Mouse (Mus musculus) retina, postnatal 1 day (tissue): Measurements from ENCODE around the gene Crtc3.

Experiments used
- DNase-seq: peaks from one replicate; pipeline ENCODE4 v3.0.0-alpha.2; 2012

Gene Crtc3

DNA sequence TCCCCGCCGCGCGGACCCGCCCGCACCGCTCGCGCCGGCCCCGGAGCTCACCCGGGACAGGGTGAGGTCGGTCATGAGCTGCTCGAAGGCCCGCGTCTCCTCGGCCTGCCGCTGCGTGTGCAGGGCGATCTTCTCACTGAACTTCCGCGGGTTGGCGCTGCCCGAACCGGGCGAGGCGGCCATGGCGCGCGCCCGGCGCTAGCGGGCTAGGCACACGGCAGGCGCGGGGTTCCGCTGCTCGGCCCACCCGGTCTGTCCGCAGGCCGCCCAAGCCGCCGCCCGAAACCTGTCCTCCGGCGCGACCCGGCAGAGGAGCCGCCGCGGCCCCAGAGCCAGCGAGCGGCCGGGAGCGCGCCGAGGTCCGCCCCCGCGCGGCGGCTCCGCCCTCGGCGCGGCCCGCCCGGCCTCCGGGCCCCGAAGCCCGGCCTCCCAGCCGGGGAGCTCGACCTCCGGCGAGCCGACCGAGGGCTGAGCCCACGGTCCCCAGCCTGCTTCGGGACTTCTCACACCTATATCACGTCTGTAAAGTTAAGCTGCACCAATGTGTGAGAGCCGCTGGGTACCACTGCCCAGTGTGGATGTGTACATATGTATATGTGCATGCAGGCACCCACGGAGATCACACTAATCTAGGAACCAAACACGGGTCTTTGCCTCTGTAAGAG, at the start of gene Crtc3:
Crtc3 (minus strand) TSS at position 322 of the 665 bp plus-strand sequence.
- DNase-seq = peak; percentile 81

DNA sequence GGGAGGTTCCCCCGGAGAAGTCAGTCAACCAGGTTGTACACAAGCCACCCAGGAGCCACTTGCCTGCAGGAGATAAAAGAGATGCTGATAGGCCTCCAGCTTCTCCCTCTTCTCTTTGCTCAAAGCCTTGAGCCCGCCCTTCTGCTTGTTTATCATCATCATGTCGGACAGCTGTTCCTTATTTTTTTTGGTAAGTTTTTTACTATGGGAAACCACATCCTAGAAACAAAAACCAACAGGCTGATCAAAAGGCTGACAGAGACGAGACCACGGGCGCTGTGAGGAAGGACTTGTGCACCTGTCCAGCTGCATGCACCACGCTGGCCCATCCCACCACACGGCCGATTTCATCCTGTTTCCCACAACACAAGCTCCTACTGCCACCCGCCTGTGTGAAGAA, 47.5 kb upstream of the Crtc3 start:
- no peak for DNase-seq

DNA sequence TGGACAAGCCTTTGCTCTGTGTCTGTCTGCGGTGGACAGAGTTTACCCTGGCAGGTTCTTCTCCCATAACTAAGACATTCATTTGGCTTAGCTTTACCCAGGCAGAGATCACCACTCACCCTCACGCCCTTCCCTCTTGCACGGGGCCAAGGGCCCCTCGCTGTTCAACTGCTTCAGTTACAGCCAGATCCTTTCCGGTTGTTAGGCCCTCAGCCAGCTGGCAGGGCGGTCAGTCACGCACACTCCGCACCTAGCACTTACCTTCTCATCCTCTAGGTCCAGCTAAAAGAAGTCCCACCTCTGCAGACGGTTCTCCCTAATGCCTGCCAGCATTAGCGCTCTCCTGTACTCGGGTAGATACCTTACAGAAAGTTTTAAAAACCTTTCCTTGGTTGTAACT, 44.3 kb upstream of the Crtc3 start:
- no peak for DNase-seq

DNA sequence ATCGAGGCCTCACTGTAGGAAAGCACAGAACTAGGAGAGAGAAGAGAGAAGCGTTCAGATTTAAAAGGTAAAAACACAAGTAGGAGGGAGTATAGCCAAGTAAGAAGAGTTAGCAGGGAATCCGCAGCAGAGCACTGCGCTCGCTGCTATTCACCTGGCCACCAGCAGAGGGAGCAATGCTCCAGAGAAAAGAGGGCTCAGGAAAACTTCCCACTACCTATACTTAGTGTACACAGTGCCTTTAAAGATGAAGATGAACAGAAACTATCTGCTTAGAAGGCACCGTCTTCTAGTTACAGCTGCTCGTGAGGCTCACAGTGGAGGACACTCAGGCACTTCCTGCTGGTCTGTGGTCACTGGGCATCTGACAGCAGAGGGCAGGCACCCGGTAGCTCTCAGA, 41.0 kb upstream of the Crtc3 start:
- peak; percentile 70 for DNase-seq

DNA sequence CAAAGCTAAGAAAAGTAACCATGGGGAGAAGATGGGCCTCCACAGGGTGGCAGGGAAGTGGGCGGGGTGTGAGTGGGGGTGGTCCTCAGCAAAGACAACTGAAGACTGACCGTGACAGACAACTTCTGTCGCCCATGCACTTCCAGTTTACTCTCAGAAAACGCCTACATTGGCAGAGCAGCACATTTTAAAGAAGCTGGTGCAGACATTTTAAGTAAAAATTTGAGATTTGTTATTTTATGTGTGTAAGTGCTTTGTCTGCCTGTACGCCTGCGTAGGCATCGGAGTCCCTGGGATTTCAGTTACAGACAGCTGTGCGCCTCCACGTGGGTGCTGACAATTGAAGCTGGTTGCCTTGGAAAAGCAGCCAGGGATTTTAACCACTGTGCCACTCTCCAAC, 32.4 kb upstream of the Crtc3 start:
- no peak for DNase-seq

DNA sequence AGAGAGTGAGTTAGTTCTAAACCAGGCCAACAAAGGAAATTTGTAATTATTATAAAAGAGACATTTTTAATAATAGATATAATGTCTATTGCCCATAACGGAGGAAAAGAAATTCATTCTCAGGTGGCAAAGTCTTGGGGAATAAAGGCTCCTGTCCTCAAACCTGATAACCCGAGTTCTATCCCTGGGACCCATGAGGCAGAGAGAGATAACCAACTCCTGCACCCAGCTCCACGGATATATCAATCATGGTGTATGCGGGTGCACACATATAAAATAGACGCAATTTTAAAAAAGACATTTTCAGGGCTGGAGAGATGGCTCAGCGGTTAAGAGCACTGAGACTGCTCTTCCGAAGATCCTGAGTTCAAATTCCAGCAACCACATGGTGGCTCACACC, 30.9 kb upstream of the Crtc3 start:
- no peak for DNase-seq

DNA sequence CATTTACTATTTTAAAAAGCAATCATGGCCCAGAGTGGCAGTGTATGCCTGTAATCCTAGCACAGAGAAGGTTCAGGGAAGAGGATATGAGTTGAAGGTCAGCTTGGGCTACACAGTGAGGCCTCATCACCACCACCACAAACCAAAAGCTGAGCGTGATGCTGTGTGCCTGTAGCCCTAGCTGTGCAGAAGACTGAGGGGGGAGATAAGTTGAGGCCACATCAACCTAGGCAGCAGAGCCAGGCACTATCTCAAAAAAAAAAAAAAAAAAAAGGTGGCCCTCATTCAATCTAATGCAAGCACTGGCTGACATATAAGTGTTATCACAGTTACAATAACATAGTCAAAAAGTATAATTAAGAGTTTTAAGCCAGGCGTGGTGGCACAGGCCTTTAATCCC, 30.4 kb upstream of the Crtc3 start:
- DNase-seq = no peak

DNA sequence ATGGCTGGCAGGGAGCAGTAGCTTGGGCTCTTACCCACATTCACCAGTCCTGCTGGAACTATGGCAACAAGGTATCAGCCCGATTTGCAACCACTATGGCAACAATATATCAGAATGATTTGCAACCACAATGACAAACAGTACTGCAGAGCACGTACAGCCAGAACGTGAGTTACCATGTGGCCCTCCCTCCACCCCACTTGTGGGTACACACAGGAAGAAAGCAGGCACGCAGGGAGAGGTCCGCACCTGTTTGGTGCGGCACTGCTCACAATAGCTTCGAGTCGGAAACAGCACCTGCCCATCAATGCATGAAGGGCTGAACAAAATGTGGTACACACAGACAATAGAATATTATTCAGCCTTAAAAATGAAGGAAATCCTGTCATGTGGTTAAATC, 29.8 kb upstream of the Crtc3 start:
- no peak for DNase-seq

DNA sequence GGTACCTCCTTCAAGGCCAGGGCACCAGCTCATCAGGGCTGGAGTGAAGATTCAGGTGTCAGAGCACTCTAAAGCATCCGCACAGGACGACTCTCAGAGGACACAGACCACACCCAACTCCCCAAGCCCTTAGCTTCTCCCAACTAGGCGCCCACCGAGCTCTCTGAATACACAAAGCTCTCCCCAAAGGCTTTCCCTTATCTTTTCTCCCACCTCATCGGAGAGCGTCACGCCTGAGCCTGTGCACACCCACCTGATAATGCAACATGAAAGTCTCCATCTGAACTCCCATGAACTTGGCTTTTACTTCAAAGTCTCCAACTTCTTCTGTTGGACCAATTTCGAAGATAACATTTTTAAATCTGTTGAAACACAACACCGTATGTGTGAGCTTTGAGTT, 28.1 kb upstream of the Crtc3 start:
- no peak for DNase-seq

DNA sequence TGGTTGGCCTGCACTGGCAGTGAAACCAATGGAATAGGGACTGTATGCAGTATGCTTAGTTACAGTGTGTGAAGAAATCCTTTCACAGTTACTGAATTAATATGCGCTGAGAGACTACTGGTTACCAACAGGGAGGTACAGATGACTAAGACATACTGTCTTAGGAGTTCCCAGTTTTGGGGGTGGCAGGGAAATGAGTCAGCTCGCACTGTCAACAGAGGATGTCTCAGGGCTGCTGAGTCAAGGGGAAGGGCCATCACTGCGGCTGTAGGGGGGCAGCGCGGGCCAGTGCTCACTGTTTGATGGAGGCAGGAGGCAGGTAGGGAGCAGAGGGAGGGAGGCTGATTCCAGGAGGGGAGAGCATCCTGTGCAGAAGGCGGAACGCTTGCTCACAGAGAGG, 26.6 kb upstream of the Crtc3 start:
- no peak for DNase-seq

DNA sequence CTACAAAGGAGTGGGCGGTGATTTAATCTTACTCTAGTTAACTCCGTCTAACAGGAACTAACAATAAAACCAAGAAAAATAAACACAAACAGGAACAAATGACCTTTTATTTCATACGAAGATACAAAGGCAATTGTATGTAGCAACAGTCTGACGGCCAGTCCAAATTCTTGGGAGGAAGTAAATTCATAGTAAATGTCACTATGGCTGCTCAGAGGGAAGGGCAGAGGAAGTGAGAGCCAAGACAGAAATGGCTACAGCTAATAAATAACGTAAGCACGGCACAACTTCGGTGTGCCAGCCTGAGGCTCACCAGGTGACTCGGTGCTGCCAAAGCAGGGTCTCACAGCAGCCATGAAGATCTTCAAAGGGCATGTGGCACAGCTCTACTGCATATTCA, 22.8 kb upstream of the Crtc3 start:
- no peak for DNase-seq

DNA sequence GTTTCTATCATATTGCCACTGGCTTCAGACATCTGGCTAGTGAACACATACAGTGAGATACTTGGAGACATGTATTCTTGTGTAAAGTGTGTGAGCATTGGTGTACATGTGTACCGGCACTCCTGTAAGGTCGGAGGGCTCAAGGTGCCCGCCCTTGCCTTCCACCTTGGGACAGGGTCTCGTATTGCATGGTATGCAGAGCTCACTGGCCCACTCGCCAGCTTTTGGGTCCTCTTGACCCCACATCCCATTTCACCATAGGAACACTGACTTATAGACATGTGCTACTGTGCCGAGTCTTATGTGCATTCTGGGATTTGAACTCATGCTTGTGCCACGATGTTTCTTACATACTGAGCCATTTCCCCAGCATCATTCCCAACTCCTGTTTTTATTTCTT, 21.7 kb upstream of the Crtc3 start:
- DNase-seq = no peak

DNA sequence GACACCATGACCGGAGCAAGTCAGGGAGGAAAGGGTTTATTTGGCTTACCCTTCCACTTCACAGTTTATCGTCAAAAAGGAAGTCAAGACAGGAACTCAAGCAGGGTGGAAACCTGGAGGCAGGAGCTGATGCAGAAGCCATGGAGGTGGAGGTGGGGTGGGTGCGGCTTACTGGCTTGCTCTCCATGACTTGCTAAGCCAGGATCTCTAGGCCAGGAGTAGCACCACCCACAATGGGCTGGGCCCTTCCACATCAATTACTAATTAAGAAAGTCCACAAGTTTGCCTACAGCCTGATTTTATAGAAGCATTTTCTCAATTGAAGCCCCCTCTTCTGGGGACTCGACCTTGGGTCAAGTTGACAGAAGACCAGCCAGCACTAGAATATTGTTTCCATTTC, 15.4 kb upstream of the Crtc3 start:
- DNase-seq = no peak

DNA sequence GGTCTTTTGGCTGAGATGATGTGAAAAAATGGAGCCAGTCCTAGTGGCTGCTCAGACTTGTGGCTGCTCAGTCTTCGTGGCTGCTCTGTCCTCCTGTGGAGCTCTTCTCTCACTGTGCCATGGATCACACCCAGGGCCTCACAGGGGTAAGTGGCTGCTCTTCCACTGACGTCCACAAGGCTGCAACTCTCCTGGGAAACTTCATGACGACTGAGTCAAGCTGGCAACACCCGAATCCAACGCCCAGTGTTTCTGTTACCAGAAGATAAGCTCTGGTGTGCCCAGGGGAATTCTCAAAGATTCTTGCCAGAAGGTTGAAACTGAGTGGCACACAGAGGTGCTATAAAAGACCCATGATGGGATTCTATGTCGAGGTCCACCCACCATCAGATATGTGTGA, 13.8 kb upstream of the Crtc3 start:
- no peak for DNase-seq

DNA sequence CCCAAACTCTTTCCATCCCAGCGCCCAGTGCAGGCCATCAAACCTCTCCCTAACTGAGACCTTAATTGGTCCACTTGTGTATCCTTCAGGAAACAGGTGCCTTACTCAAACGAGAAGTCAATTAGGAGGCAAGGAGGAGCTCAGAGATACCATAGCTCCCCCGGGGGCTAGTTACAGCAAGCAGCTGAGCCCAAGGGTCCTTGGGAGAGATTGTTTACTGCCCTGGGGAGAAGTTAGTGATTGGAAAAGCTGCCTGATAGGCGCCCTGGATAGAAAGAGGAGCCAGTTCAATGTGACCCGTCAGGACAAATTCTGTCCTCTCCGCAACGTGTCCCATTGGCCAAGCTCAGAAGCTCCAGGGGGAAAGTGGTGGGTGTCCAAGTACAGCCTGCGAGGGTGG, 11.0 kb upstream of the Crtc3 start:
- no peak for DNase-seq

DNA sequence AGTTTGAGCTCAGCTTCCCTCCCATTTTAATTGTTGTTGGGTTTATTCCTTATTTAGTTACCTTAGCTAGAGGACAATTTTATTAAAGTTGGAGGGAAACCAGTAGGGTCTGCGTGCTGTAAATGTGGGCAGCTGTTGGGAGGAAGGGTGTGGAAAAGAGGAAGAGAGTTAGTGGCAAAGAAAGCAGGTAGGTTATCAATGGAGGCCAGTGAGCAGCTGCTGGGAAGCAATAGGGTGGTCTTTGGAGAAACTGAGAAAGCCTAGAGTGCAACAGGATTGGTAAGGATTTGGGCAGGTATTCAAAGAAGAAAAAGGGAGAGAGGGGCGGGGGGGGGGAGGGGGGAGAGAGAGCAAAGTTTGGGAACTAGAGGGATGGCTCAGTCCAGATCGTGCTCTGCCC, 10.3 kb upstream of the Crtc3 start:
- no peak for DNase-seq

DNA sequence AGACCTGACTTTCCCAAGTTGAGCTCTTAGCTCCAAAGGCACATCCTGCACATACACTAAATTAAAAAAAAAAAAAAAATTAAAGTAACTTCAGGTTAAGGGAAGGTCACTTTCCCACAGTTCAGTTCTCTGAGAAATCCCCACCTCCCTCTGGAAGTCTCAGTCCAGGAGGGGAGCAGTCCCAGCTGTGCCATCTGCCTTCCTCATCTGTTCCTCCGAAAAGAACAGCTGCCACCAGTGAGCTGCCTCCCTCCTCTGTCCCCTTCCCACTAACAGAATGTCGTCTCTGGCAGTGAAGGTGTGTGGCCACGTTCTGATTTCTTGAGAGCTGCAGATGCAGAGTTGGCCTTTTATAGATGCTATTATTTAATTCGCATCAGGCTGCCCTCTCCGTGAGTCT, 9.2 kb upstream of the Crtc3 start:
- DNase-seq = no peak

DNA sequence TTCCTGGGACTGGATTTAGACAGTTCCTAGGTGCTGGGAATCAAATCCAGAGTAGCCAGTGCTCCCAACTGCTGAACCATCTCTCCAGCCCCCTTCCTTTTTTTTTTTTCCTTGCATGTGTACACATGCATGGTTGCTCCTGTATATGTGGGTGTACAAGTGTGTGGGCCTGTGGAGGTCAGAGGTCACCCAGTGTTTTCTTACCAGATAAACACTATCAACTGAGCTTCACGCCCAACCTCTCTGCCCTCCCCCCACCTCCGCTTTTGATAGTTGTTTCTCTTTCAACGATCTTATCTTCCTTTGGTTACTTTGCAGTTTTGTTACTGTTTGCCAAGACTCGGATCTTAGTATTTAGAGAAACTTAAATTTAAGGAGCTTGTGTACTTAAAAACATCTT, 8.2 kb upstream of the Crtc3 start:
- no peak for DNase-seq

DNA sequence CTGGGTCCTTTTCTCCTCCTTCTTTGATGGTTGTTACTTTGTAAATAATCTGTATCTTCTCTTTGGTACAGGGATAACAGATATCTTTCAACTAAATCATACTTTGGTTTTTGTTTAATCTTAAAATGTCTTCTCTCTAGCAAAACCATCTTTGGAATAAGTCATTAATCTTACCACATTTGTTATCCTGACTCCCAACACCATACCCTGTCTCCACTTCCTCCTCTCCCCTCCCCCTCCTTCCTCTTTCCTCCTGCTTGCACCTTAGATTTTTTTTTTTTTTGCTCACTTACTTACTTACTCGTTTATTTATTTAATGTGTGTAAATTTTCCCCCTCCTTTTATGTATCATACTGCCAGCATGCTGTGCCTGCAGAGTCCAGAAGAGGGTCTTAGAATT, 7.7 kb upstream of the Crtc3 start:
- DNase-seq = no peak

DNA sequence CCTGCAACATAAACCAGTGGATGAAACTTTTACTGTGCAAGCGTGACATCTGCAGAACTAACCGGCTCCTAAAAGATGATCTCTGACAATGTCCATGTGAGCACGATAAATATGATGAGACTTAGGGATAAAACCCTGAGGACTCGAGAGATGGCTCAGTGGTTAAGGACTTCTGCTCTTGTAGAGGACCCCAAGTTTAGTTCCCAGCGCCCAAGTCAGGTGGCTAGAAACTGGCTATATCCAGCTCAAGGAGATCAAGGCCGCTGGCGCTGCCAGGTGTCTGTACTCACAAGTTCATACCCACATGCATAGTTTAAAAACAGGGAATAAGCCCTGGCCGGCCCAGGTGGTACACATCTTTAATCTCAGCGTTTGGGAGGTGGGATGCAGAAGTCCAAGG, 3.8 kb upstream of the Crtc3 start:
- no peak for DNase-seq

DNA sequence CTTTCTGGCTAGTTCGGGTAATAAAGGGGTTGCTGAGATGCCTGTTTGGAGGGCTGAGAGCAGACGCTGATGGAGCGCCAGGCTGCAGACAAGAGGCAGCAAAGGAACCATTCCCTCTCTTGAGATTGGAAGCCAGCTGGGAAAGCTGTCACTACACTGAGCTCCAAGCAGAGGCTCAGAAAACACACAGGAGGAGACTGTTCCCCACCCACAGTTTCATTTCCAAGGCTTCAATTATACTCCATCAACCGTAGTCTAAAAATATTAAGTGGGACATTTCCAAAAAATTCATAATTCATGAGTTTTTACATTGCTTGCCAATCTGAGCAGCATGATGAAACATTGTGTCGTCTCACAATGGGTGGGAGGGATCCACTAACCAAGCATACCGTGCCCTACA, 2.5 kb upstream of the Crtc3 start:
- DNase-seq = no peak

DNA sequence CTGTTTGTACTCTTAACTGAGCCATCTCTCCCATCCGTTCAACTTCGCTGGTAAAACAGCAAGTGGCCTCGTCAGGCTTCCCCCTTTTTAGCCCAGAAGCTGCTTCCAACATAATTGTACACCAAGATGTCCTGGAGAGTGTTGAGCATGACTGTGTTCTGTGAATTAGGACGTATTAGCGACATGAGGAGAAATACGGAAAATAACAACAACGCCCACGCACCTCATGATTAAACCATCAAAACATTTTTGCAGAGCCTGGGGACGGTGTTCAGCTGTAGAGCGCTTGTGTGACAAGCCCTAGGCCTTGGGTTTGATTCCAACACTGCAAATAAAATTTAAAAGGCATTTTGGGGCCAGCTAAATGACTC, 529 bp upstream of the Crtc3 start:
- DNase-seq = no peak

DNA sequence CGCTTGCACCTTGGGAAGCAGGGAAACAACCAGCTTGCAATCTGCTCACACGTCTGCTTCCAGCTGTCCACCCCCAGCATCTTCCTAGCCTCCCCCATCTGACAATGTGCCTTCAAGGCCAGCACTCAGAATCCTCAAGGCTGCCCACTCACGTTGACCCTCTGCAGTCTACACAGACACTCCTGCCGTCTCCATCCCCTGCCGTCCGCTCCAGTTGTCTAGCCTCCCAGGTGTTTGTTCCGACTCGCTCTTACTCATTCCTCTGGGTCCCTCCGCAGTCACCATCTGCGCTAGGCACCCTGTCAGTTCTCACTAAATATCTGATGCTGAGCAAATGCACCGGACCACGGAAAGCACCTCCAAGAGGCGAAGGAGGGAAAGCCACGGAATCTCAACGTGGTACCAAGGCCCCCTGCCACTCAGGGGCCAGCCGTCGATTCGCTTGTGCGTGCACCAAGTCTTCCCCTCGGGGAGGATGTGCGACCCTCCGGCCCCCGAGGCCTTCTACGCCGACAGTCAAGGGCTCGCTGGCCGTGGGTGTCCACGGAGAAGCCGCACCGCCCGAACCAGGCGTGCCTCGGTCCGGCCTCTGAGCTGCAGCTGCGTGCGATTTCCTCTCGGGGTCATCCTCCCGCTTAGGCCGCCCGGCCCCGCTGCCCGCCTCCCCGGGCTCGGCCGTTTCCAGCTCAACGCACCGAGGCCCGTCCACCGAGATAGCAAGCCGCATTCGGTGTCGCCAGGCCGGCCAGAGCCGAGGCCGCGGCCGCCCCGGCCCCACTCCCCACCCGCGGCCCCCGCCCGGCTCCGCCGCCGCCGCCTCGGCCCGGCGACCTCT, 739 bp downstream of the Crtc3 start:
- peak; percentile 83 for DNase-seq

DNA sequence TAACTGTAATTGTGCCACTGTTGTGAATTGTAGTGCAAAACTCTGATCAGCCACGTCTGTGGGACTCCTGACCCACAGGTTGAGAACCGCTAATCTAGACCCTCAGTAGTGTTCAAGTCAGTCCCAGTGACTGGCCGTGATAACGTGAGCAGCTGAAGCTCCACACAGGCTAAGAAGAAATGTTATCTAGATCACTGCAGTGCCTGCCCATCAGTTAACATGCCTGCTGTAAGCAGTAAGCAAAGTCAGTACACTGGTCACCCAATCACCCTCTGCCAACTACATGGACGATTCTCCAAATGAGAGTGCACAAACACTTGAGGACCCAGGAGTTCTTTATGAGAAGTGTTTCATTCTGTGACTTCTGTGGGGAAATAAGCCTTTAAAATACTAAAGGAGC, 3.0 kb downstream of the Crtc3 start:
- no peak for DNase-seq

DNA sequence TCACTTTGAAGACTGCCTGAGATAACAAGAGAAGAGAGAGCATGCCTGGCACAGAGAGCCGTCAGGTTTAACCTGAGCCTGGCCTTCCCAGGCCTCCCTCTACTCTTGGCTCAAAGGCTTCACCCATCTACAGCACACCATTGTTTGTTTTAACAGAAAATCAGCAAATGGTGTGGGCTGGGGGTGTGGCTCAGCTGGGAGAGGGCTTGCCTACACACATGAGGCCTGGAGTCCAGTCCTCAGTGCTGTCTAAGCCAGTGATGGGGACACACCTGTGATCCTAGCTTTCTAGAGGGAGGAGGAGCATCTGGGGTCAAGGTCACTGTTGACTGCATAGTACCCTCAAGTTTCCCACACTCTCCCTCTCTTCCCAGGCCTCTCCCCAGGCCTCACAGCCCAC, 6.0 kb downstream of the Crtc3 start:
- no peak for DNase-seq
